Mouse (Mus musculus): ENCODE measurements around the gene Pigf. TPM values are rescaled to one million over a fixed set of nuclear protein-coding genes. Genes with fewer than 3 reads are reported as not detected.

The Pigf gene
- polyA plus RNA-seq, 1 experiment: 2.3 TPM

DNA sequence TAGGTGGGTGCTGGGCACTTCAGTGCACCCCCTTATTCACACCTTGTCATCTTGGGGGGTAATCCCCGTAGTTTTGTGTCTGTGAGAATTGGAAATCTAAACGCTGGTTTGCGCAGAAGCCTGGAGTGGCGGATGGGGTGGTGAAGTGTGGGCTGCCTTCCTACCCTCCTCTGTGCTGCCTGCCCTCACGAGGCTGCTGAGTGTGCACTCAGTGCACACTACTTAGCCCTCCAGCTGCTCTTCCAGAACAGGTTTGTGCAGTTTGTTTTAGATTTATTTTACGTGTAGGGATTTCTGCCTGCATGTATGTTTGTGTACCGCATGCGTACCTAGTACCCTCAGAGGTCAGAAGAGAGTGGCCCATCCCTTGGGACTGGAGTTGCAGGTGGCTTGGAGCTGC lies 33.9 kb downstream of the Pigf start:
- no peak for TF ChIP-seq CTCF (IDR thresholded peaks at IDR 0.05; ENCODE audit: extremely low read depth, insufficient read length, insufficient replicate concordance, low read depth, low read length)
- TF ChIP-seq POLR2A (IDR thresholded peaks at IDR 0.05; ENCODE audit: low read depth, low read length): no peak
- no peak overlapping the region for H3K27ac ChIP-seq (ENCODE audit: insufficient read depth, low read depth, low read length)
- WGBS: 84% methylated on average over 8 of the region's 8 CpGs
- peaks cover 5% of the 10 kb centered on the region; the same call in 1 of the 2 replicates for H3K4me1 ChIP-seq (ENCODE audit: control insufficient read depth, insufficient read depth, insufficient read length, low read length)
- H3K36me3 ChIP-seq (ENCODE audit: control insufficient read depth, insufficient read depth, low read length): no peaks in the 10 kb centered on the region
- H3K27me3 ChIP-seq (ENCODE audit: control insufficient read depth, insufficient read depth, low read length): no peaks in the 10 kb centered on the region
- H3K4me3 ChIP-seq (ENCODE audit: low read depth, low read length): no peak overlapping the region

DNA sequence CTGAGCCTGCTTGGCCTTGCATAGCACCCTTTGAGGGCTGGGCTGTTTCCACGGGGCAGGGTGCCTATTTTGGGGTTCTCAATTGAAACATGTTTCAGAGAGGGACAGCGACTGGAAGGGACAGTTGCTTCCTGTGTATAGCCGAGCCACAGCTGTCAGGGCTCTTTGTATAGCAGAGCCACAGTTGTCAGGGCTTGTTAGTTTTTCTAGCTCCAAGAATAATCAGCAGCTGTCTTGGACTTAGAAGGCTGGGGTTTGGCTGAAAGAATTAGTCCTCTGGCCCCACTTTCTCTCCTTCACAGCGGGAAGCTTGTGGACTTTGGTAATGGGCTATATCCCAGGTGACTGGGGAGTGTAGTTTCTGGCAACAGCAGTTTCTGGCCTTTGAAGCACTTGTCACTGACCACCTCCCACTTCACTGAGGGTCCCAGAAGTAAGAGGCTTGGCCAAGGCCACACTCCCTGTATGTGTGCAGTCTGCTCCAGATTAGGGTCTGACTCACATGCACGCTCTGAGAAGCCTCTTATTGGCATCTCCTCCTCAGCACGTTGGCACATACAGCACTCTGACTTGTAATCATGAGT lies 36.5 kb downstream of the Pigf start:
- no peak overlapping the region for H3K27ac ChIP-seq (ENCODE audit: insufficient read depth, low read depth, low read length)
- peaks cover 6% of the 10 kb centered on the region; the same call in 1 of the 2 replicates for H3K4me1 ChIP-seq (ENCODE audit: control insufficient read depth, insufficient read depth, insufficient read length, low read length)
- WGBS: 44% methylated on average over 6 of the region's 6 CpGs
- no peaks in the 10 kb centered on the region for H3K27me3 ChIP-seq (ENCODE audit: control insufficient read depth, insufficient read depth, low read length)
- TF ChIP-seq CTCF (IDR thresholded peaks at IDR 0.05; ENCODE audit: extremely low read depth, insufficient read length, insufficient replicate concordance, low read depth, low read length): no peak
- TF ChIP-seq POLR2A (IDR thresholded peaks at IDR 0.05; ENCODE audit: low read depth, low read length): no peak
- H3K36me3 ChIP-seq (ENCODE audit: control insufficient read depth, insufficient read depth, low read length): no peaks in the 10 kb centered on the region
- no peak overlapping the region for H3K4me3 ChIP-seq (ENCODE audit: low read depth, low read length)

GRCm38 (mm10) chr17:86988161-86988560 lies 37.0 kb downstream of the Pigf start:
- Histone ChIP-seq H3K36me3 (ENCODE audit: control insufficient read depth, insufficient read depth, low read length) (no peaks in the 10 kb centered on the region), H3K27ac (ENCODE audit: insufficient read depth, low read depth, low read length) (no peak overlapping the region), H3K4me1 (ENCODE audit: control insufficient read depth, insufficient read depth, insufficient read length, low read length) (peaks cover 11% of the 10 kb centered on the region), H3K27me3 (ENCODE audit: control insufficient read depth, insufficient read depth, low read length) (no peaks in the 10 kb centered on the region), H3K4me3 (ENCODE audit: low read depth, low read length) (no peak overlapping the region)
- WGBS: 85% methylated on average over 5 of the region's 5 CpGs
- TF ChIP-seq CTCF (IDR thresholded peaks at IDR 0.05; ENCODE audit: extremely low read depth, insufficient read length, insufficient replicate concordance, low read depth, low read length) (no peak), POLR2A (IDR thresholded peaks at IDR 0.05; ENCODE audit: low read depth, low read length) (no peak)

DNA sequence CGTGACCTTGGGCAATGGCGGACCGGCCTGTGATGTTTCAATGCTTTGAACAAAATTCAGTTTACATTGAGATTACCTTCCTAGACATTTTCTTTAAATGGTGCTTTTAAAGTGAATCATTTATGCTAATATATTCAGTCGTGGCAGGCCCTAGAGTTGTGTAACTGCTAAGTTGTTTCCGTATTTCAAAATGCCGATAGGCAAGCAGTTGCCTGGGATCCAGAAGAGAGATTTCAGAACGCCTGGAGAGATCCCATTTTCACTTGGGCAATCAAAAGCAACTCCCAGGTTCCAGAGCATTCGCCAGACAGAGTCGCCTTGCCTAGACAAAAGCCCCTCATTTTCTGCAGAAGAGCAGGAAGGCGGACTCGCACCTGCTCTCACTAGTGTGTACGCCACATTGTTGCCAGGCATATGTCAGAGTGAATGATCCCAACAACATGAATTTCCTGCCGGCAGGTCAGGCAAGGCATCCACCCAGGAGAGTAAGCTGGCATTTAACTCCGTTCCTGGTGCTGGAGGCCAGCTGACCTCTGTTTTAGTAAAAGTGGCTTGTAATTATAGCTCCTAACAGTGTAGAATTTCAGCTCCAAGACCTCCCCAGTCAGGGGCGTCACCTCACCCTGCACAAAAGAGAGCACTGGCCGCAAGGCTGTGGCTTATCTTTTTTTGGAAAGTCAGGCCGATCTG lies 38.6 kb downstream of the Pigf start:
- Histone ChIP-seq H3K4me1 (ENCODE audit: control insufficient read depth, insufficient read depth, insufficient read length, low read length) (peaks cover 23% of the 10 kb centered on the region), H3K4me3 (ENCODE audit: low read depth, low read length) (no peak overlapping the region), H3K27me3 (ENCODE audit: control insufficient read depth, insufficient read depth, low read length) (no peaks in the 10 kb centered on the region), H3K27ac (ENCODE audit: insufficient read depth, low read depth, low read length) (no peak overlapping the region), H3K36me3 (ENCODE audit: control insufficient read depth, insufficient read depth, low read length) (no peaks in the 10 kb centered on the region)
- WGBS: 82% methylated on average over 17 of the region's 17 CpGs
- no peak for TF ChIP-seq POLR2A (IDR thresholded peaks at IDR 0.05; ENCODE audit: low read depth, low read length)
- TF ChIP-seq CTCF (IDR thresholded peaks at IDR 0.05; ENCODE audit: extremely low read depth, insufficient read length, insufficient replicate concordance, low read depth, low read length): no peak

DNA sequence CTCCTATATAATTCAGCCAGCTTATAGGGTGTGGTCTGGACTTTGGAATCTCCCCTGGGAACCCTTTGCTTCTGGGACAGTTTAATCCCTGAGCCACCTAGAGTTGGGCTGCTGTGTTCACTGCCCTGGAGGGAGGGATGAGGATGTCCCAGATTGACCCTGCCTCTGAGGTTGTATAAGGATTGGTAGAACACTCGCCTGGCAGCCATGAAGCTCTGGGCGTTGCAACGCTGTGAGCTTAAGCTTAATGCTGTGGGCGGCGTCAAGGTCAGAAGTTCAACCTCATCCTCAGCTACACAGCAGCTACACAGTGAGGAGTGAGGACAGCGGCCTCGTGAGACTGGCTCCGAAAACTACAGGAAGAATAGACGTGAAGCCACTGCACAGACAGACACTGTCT lies 42.7 kb downstream of the Pigf start:
- Histone ChIP-seq H3K4me3 (ENCODE audit: low read depth, low read length) (no peak overlapping the region; the same call in 1 of the 2 replicates), H3K36me3 (ENCODE audit: control insufficient read depth, insufficient read depth, low read length) (peaks cover 9% of the 10 kb centered on the region; the same call in 1 of the 2 replicates), H3K27me3 (ENCODE audit: control insufficient read depth, insufficient read depth, low read length) (no peaks in the 10 kb centered on the region), H3K4me1 (ENCODE audit: control insufficient read depth, insufficient read depth, insufficient read length, low read length) (peaks cover 20% of the 10 kb centered on the region), H3K27ac (ENCODE audit: insufficient read depth, low read depth, low read length) (peak overlapping the region; percentile 81)
- 30% methylated on average over 9 of the region's 9 CpGs for WGBS
- TF ChIP-seq POLR2A (IDR thresholded peaks at IDR 0.05; ENCODE audit: low read depth, low read length): no peak
- TF ChIP-seq CTCF (IDR thresholded peaks at IDR 0.05; ENCODE audit: extremely low read depth, insufficient read length, insufficient replicate concordance, low read depth, low read length): peak; percentile 16; the same call in 1 of the 2 replicates

DNA sequence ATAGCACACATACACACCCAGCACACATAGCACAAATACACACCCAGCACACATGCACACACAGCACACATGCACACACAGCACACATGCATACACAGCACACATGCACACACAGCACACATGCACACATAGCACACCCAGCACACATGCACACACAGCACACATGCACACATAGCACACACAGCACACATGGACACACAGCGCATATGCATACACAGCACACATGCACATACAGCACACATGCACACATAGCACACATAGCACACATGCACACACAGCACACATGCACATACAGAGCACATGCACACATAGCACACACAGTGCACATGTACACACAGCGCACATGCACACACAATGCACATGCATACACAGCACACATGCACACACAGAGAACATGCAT lies 43.5 kb downstream of the Pigf start:
- peaks cover 9% of the 10 kb centered on the region; the same call in 1 of the 2 replicates for H3K36me3 ChIP-seq (ENCODE audit: control insufficient read depth, insufficient read depth, low read length)
- H3K4me3 ChIP-seq (ENCODE audit: low read depth, low read length): no peak overlapping the region
- 99% methylated on average over 2 of the region's 2 CpGs for whole genome bisulfite sequencing
- H3K27me3 ChIP-seq (ENCODE audit: control insufficient read depth, insufficient read depth, low read length): no peaks in the 10 kb centered on the region
- peaks cover 20% of the 10 kb centered on the region for H3K4me1 ChIP-seq (ENCODE audit: control insufficient read depth, insufficient read depth, insufficient read length, low read length)
- H3K27ac ChIP-seq (ENCODE audit: insufficient read depth, low read depth, low read length): peak overlapping the region; percentile 81
- TF ChIP-seq POLR2A (IDR thresholded peaks at IDR 0.05; ENCODE audit: low read depth, low read length) (no peak), CTCF (IDR thresholded peaks at IDR 0.05; ENCODE audit: extremely low read depth, insufficient read length, insufficient replicate concordance, low read depth, low read length) (no peak)

- Histone ChIP-seq H3K27ac (ENCODE audit: insufficient read depth, low read depth, low read length) (no peak overlapping the region), H3K4me3 (ENCODE audit: low read depth, low read length) (no peak overlapping the region), H3K36me3 (ENCODE audit: control insufficient read depth, insufficient read depth, low read length) (peaks cover 9% of the 10 kb centered on the region; the same call in 1 of the 2 replicates), H3K27me3 (ENCODE audit: control insufficient read depth, insufficient read depth, low read length) (no peaks in the 10 kb centered on the region), H3K4me1 (ENCODE audit: control insufficient read depth, insufficient read depth, insufficient read length, low read length) (peaks cover 20% of the 10 kb centered on the region)
- 100% methylated on average over 1 of the region's 1 CpGs for WGBS
- no peak for TF ChIP-seq CTCF (IDR thresholded peaks at IDR 0.05; ENCODE audit: extremely low read depth, insufficient read length, insufficient replicate concordance, low read depth, low read length)
Measured at GRCm38 (mm10) chr17:86981205-86981604, 44.0 kb downstream of the Pigf start.

Measured in small intestine, adult 2 months (tissue).